Mouse (Mus musculus): ENCODE data around the gene Msantd4. TPM values are rescaled to one million over a fixed set of nuclear protein-coding genes. Genes with fewer than 3 reads are reported as not detected.
A peak's percentile ranks its signal among the peaks of the same experiment; 100 is the strongest.
"Not testable (repeated sequence)": the region's sequence is repeated elsewhere in the genome, so short reads cannot be mapped to it uniquely, and the experiment has no call there.

The Msantd4 gene
- polyA plus RNA-seq (2015; fragmentation: Nextera tagmentation; extraction: Ambion mirVana) = 8.2 and 8.4 TPM in 2 replicates

DNA sequence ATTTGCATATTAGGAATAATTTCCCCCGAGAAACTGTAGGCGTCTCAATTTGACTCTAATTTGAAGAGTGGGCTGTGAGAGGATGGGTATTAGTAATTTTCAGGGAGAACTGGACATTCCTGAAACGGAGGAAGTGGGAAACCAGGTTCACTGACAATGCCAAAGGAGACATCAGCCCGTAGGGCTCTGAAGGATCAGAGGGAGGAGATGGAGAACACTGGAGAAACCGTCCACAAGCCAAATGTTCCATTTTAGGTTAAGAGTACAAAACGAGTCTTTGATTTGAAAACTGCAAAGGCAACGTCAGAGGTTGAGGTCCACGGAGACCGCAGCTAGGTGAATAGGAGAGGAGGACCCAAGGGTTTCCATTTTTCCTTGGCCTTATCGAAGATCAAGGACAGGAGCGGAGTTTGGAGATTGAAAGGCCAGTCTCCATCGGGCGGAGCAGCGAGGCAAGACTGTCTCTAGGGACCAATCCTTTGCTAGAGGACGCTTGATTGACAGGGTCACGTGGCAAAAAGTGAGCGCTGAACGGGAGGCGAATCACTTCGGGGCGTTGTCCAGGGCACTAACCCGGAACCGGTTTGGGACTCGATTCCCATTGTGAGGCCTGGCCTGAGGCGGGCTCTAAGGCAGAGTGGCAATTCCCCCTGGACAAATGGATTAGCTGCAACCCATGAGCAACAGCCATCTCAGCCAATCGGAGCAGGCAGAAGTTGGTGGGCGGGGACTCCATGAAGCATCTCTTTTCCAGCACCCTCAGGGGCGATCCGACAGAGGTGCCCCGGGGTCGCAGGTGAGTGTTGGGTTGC lies at the start of gene Msantd4:
Gene Msantd4, plus strand, starts transcription at position 735 of the 812 bp plus-strand sequence.
- Histone ChIP-seq H3K36me3 (ENCODE audit: control insufficient read depth, insufficient read depth) (no peaks in the 10 kb centered on the region), H3K4me1 (ENCODE audit: control insufficient read depth, low read depth, low read length) (no peaks in the 10 kb centered on the region; the same call in 1 of the 2 replicates), H3K9ac (ENCODE audit: low read depth, low read length) (peak within 1 kb of the TSS; percentile 73), H3K27ac (ENCODE audit: low read length) (peak within 1 kb of the TSS; percentile 29; the same call in 1 of the 2 replicates), H3K27me3 (ENCODE audit: control insufficient read depth, insufficient read depth, low read depth, low read length) (no peaks in the 10 kb centered on the region), H3K9me3 (replicated peaks; ENCODE audit: control insufficient read depth, low read length) (no peaks in the 10 kb centered on the region), H3K4me3 (ENCODE audit: low read depth, low read length) (peak within 1 kb of the TSS; percentile 86), H3K4me2 (ENCODE audit: low read depth, low read length) (peak within 1 kb of the TSS; percentile 82)
- peak; percentile 99 for ATAC-seq (ENCODE audit: low read depth)
- 3% methylated on average over 31 of the region's 31 CpGs for WGBS (ENCODE audit: insufficient replicate concordance)

- H3K27me3 ChIP-seq (ENCODE audit: control insufficient read depth, insufficient read depth, low read depth, low read length) = no peaks in the 10 kb centered on the region
Observed at GRCm38 (mm10) chr9:4353163-4353562, 23.2 kb upstream of the Msantd4 start.

GRCm38 (mm10) chr9:4376640-4377120 lies 318 bp downstream of the Msantd4 start:
- Histone ChIP-seq H3K27me3 (ENCODE audit: control insufficient read depth, insufficient read depth, low read depth, low read length) (no peaks in the 10 kb centered on the region), H3K9me3 (replicated peaks; ENCODE audit: control insufficient read depth, low read length) (no peaks in the 10 kb centered on the region), H3K4me2 (ENCODE audit: low read depth, low read length) (peak overlapping the region; percentile 82), H3K4me1 (ENCODE audit: control insufficient read depth, low read depth, low read length) (no peaks in the 10 kb centered on the region; the same call in 1 of the 2 replicates), H3K9ac (ENCODE audit: low read depth, low read length) (peak overlapping the region; percentile 73), H3K36me3 (ENCODE audit: control insufficient read depth, insufficient read depth) (no peaks in the 10 kb centered on the region), H3K4me3 (ENCODE audit: low read depth, low read length) (peak overlapping the region; percentile 86), H3K27ac (ENCODE audit: low read length) (peak overlapping the region; percentile 29; the same call in 1 of the 2 replicates)
- ATAC-seq (ENCODE audit: low read depth) = peak; percentile 14; the same call in 1 of the 2 replicates
- WGBS (ENCODE audit: insufficient replicate concordance) = under 1% methylated on average over 15 of the region's 15 CpGs

More at GRCm38 (mm10) chr9:4353163-4353562, 23.2 kb upstream of the Msantd4 start:
- no peaks in the 10 kb centered on the region for H3K4me1 ChIP-seq (ENCODE audit: control insufficient read depth, low read depth, low read length)
- no peak overlapping the region for H3K27ac ChIP-seq (ENCODE audit: low read length)
- H3K9ac ChIP-seq (ENCODE audit: low read depth, low read length) = no peak overlapping the region
- WGBS (ENCODE audit: insufficient replicate concordance) = 52% methylated on average over 1 of the region's 1 CpGs
- no peak overlapping the region for H3K4me3 ChIP-seq (ENCODE audit: low read depth, low read length)
- no peak overlapping the region for H3K4me2 ChIP-seq (ENCODE audit: low read depth, low read length)
- no peaks in the 10 kb centered on the region for H3K9me3 ChIP-seq (replicated peaks; ENCODE audit: control insufficient read depth, low read length)
- no peaks in the 10 kb centered on the region for H3K36me3 ChIP-seq (ENCODE audit: control insufficient read depth, insufficient read depth)
- ATAC-seq (ENCODE audit: low read depth) = no peak

- H3K4me2 ChIP-seq (ENCODE audit: low read depth, low read length); ATAC-seq (ENCODE audit: low read depth); H3K4me3 ChIP-seq (ENCODE audit: low read depth, low read length); H3K27me3 ChIP-seq (ENCODE audit: control insufficient read depth, insufficient read depth, low read depth, low read length); H3K36me3 ChIP-seq (ENCODE audit: control insufficient read depth, insufficient read depth); H3K9ac ChIP-seq (ENCODE audit: low read depth, low read length); H3K27ac ChIP-seq (ENCODE audit: low read length); H3K9me3 ChIP-seq (replicated peaks; ENCODE audit: control insufficient read depth, low read length); H3K4me1 ChIP-seq (ENCODE audit: control insufficient read depth, low read depth, low read length): not testable (repeated sequence)
- WGBS (ENCODE audit: insufficient replicate concordance) = 70% methylated on average over 11 of the region's 11 CpGs
Observed at GRCm38 (mm10) chr9:4400801-4401200, 24.4 kb downstream of the Msantd4 start.

Small RNA genes within 50 kb of the gene (microRNA-seq; reads per million reads assigned to microRNA genes)
- gene Gm23992 = not detected

Other genes starting within 250 kb of the Msantd4 start
- 12.3 and 14.0 TPM in 2 replicates for gene Aasdhppt, start 67.1 kb upstream of the Msantd4 start, polyA plus RNA-seq (2015; fragmentation: Nextera tagmentation; extraction: Ambion mirVana)
- gene Kbtbd3, start 66.7 kb upstream of the Msantd4 start, polyA plus RNA-seq (2015; fragmentation: Nextera tagmentation; extraction: Ambion mirVana) = 1.9 and 2.3 TPM in 2 replicates